Mouse (Mus musculus) heart, adult 2 months (tissue): Measurements from ENCODE around the gene Gm17364.

Experiments
- CTCF ChIP-seq: fragments of 200-600 bp; IDR thresholded peaks from 2 replicates; pipeline ENCODE4 v1.8.1; 2022; ENCODE audit warnings: antibody characterized with exemption, mild to moderate bottlenecking, moderate library complexity
- EP300 ChIP-seq: fragments of 200-500 bp; IDR thresholded peaks from 2 replicates; pipeline ENCODE4 v1.6.1; 2011; ENCODE audit warnings: low read depth, low read length, control low read depth; ENCODE audit not compliant: insufficient read depth
- POLR2A ChIP-seq: fragments of 200-500 bp; IDR thresholded peaks from 2 replicates; pipeline ENCODE4 v1.6.1; 2011; ENCODE audit warnings: mild to moderate bottlenecking, low read depth, low read length, control low read depth; ENCODE audit not compliant: insufficient read depth

- TF ChIP-seq EP300 (no peak), CTCF (no peak), POLR2A (no peak)
These were observed 24.8 kb downstream of the Gm17364 start for GRCm38 (mm10) chr13:41248751-41249520.
